Mouse (Mus musculus) limb, embryonic 12.5 days (tissue): Measurements from ENCODE around the gene Eif4g3. TPM values are rescaled to one million over a fixed set of nuclear protein-coding genes. Genes with fewer than 3 reads are reported as not detected.

Experiments used
- ATAC-seq: fragments of 200-750 bp; cut with Nextera tagmentation; 2 replicates; pipeline ENCODE4 v1.8.0; 2017; ENCODE audit warnings: low read depth, moderate TSS enrichment; ENCODE audit not compliant: insufficient number of reproducible peaks, insufficient read depth, low FRiP score, low TSS enrichment
- H3K27ac ChIP-seq: fragments of 300-500 bp; sonication (generic); 2 replicates; pipeline ENCODE4 v1.5.1; 2016; ENCODE audit warnings: mild to moderate bottlenecking, moderate library complexity
- H3K27me3 ChIP-seq: fragments of 300-500 bp; sonication (generic); 2 replicates; pipeline ENCODE4 v1.6.1; 2016; ENCODE audit warnings: mild to moderate bottlenecking, moderate library complexity
- H3K36me3 ChIP-seq: fragments of 300-500 bp; sonication (generic); 2 replicates; pipeline ENCODE4 v1.6.1; 2016; ENCODE audit warnings: mild to moderate bottlenecking, moderate library complexity
- H3K4me1 ChIP-seq: fragments of 300-500 bp; sonication (generic); replicated peaks from 2 replicates; pipeline ENCODE4 v1.6.1; 2016
- H3K4me2 ChIP-seq: fragments of 300-500 bp; sonication (generic); 2 replicates; pipeline ENCODE4 v1.6.1; 2016; ENCODE audit warnings: mild to moderate bottlenecking, moderate library complexity
- H3K4me3 ChIP-seq: fragments of 300-500 bp; sonication (generic); replicated peaks from 2 replicates; pipeline ENCODE4 v1.5.1; 2016; ENCODE audit warnings: mild to moderate bottlenecking
- H3K9ac ChIP-seq: fragments of 300-500 bp; sonication (generic); replicated peaks from 2 replicates; pipeline ENCODE4 v1.6.1; 2016; ENCODE audit warnings: mild to moderate bottlenecking, moderate library complexity
- H3K9me3 ChIP-seq: fragments of 300-500 bp; sonication (generic); 2 replicates; pipeline ENCODE4 v1.6.1; 2016; ENCODE audit warnings: mild to moderate bottlenecking, moderate library complexity
- WGBS: fragments of 180-500 bp; shearing (Covaris S2); methylation state at CpG from one replicate; pipeline ENCODE4 v1.1.7; 2016; 5-methylcytosine and 5-hydroxymethylcytosine counted together
- polyA plus RNA-seq: library from polyadenylated mRNA; unstranded; fragments of >200 nt; fragmentation: Nextera tagmentation; extraction: Ambion mirVana; gene quantifications from 2 replicates; pipeline ENCODE4 v1.2.1, GENCODE M21; 2016

Eif4g3 gene
- polyA plus RNA-seq, 1 experiment from 2014 or later, result 48.2 TPM

DNA sequence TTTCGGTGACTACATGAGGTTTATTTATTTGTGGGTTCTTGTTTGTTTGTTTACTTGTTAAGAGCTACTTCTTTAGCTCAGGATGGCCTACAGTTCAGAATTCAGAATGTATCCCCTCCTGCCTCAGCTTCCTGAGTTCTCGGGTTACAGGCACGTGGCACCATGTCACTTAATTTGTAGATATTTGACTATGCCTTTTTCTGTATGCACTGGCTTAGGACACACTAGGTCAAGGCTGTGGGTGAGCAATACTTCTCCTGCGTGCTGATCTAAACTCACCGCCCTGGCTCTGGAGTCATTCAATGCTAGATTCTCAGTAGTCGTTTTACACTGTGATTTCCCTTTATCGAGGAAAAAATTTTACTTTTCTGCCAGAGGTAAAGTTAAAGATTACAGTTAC, 227.9 kb downstream of the Eif4g3 start:
- 83% methylated on average over 7 of the region's 7 CpGs for WGBS
- Histone ChIP-seq H3K27ac (no peak overlapping the region), H3K9me3 (no peaks in the 10 kb centered on the region), H3K27me3 (no peaks in the 10 kb centered on the region), H3K9ac (no peak overlapping the region), H3K4me1 (peaks cover 28% of the 10 kb centered on the region), H3K4me3 (no peak overlapping the region), H3K4me2 (no peak overlapping the region), H3K36me3 (peaks cover 56% of the 10 kb centered on the region)
- no peak for ATAC-seq

DNA sequence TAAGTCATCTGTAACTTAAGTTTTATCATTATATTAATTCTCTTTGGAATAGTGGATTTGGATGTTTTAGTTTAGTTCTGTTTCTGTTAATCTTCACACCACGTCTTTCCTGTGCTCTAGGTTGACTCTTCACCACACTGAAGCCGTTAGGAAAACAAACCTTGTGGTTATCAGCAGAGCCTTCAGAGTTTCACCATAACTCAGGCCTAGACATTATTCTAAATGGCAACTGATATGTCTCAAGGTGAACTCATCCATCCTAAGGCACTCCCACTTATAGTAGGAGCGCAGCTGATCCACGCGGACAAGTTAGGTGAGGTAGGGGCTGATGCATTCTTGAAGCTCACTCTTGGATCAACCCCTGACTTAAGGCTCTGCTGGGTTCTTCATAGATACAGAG, 228.6 kb downstream of the Eif4g3 start:
- 88% methylated on average over 5 of the region's 5 CpGs for WGBS
- Histone ChIP-seq H3K4me1 (peaks cover 25% of the 10 kb centered on the region), H3K4me2 (no peak overlapping the region), H3K4me3 (no peak overlapping the region), H3K9me3 (no peaks in the 10 kb centered on the region), H3K27ac (no peak overlapping the region), H3K27me3 (no peaks in the 10 kb centered on the region), H3K9ac (no peak overlapping the region), H3K36me3 (peaks cover 63% of the 10 kb centered on the region)
- ATAC-seq, result no peak

DNA sequence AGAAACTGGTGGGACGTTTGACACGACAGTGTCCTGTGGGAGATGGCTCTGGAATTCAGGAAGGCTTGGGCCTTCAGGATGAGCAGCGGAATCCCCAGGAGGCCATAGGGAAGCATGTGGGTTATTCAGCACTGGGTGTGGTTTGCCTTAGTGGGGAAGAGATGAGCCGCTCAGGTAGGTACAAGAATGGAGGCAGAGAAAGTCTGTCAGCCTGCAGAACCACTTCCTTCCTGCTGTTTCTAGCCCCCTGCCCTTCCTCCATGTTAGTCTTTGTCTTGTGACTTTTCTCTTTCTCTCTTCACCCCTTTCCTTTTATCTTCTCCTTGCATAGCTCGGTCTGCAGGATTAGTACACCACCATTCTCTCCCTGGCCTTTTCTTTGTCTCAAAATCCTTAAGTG, 229.6 kb downstream of the Eif4g3 start:
- H3K4me2 ChIP-seq, result no peak overlapping the region
- 88% methylated on average over 5 of the region's 5 CpGs for WGBS
- ATAC-seq, result no peak
- no peak overlapping the region for H3K27ac ChIP-seq
- no peaks in the 10 kb centered on the region for H3K9me3 ChIP-seq
- peaks cover 71% of the 10 kb centered on the region for H3K36me3 ChIP-seq
- no peak overlapping the region for H3K4me3 ChIP-seq
- H3K4me1 ChIP-seq, result peaks cover 25% of the 10 kb centered on the region
- H3K27me3 ChIP-seq, result no peaks in the 10 kb centered on the region
- H3K9ac ChIP-seq, result no peak overlapping the region

DNA sequence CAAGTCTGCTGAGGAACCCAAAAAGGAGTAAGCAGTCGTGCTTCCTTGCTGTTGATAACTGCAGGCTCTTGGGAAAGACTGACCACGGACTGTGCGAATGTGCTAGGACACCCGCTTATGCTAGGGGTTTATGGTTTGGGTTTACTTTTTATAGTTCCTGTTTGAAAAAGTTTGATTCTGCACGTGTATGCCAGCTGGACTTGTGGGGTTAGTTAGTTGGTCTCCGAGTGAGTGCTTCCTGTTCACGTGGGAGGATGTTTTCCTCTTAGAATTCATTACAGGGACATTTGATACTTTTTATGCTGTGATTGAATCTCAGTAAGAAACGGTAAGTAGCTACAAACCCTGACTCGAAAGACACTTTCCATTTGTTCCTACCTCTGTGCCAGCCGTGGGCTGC, 230.8 kb downstream of the Eif4g3 start:
- Histone ChIP-seq H3K36me3 (peaks cover 79% of the 10 kb centered on the region), H3K9ac (no peak overlapping the region), H3K27ac (no peak overlapping the region), H3K27me3 (no peaks in the 10 kb centered on the region), H3K9me3 (no peaks in the 10 kb centered on the region), H3K4me1 (peaks cover 15% of the 10 kb centered on the region), H3K4me3 (no peak overlapping the region), H3K4me2 (no peak overlapping the region)
- ATAC-seq, result no peak
- WGBS, result 72% methylated on average over 10 of the region's 10 CpGs

DNA sequence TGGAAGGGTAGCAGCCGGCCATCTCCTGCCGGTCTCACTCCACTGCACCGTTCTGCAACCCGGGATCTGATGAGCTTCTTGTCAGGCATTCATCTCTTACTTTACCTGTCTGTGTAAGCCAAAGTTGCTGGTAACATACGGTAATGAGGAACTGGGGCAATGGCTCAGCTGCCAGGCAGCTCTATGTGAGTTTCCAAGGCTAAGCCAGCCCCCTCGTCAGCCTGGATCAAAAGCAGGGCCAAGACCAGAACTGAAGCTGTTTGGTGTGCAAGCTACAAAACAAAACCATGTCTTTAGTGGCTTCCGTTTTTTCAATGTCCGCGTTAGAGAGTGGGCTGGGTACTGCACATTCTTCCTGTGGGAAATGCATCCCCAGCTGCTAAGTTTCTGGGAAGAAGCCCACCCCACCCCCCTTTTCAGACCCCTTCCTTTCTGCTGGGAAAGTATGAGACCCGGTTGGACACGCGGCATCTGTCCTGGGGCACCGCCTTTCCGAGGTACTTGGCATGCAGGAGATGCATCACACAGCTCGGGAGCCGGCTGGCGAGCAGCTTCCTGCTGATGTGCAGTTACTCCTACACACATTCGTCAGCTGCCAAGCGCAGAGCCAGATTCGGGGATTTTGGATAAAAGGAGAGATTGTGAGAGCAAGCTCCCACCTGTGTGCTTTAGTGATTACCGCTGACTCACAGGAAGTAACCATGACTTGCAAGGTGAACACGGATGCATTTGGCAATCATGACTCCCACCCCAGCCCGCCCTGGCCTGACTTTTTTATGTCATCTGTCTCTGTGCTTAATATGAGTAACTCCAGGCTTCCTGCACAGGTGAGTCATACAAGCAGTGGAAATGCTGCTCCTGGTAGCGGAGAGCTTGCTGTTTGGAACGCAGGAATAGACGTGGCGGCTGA, 254.2 kb downstream of the Eif4g3 start:
- H3K4me2 ChIP-seq, result no peak overlapping the region
- H3K4me3 ChIP-seq, result no peak overlapping the region
- peaks cover 59% of the 10 kb centered on the region for H3K36me3 ChIP-seq
- 80% methylated on average over 27 of the region's 27 CpGs for WGBS
- H3K27ac ChIP-seq, result no peak overlapping the region
- H3K4me1 ChIP-seq, result peaks cover 28% of the 10 kb centered on the region
- H3K27me3 ChIP-seq, result peaks cover 33% of the 10 kb centered on the region
- no peak overlapping the region for H3K9ac ChIP-seq
- ATAC-seq, result no peak
- no peaks in the 10 kb centered on the region for H3K9me3 ChIP-seq

DNA sequence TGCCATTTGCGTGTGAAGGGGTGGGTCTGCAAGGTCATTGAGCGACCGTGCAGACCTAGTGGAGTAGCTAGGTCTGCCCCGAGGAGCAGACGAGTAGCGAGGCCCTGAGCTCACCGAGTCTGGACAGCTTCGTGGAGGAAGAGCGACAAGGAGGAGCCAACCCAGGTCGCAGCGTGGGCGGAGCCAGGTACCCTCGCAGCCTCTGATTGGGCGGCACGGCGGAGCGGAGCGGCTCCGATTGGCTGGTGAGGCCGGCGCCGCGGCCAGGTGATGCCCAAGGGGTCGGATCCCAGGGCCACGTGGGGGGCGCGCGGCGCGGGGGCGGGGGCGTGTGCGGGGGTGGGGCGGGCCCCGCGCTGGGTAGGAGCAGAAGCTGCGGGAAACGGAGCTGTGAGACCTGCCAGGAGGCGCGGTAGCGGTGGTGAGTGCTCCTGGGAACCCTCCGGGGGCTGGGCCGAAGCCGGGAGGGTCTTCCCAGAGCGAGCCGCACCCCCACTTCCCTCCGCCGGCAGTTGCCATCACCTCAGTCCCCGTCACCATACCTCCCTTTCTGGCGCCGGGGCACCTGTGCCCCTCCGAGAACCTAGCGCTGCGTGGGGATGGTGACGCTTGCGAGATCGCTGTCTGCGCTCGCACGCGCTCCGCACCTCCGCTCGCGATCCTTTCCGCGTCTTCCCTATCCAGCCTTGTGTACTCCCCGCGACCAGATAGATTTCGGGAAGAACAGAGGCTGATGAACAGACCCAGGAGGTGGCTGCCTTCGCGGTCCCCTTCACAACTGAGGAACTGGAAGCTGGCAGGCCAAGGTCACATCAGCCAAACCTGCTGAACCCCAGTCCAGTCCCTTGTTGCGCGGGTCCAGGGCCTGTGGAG, 257.5 kb downstream of the Eif4g3 start, which contains the start of the genes Sh2d5 and Kif17:
Gene Sh2d5 (plus strand): TSS at position 316 of the 873 bp plus-strand sequence.
Gene Kif17 (plus strand): TSS at position 348 of the 873 bp plus-strand sequence.
- Histone ChIP-seq H3K36me3 (peaks cover 26% of the 10 kb centered on the region), H3K9me3 (no peaks in the 10 kb centered on the region), H3K9ac (peak within 1 kb of the TSS; percentile 47), H3K27ac (no peak within 1 kb of the TSS), H3K27me3 (peaks cover 63% of the 10 kb centered on the region), H3K4me2 (peak within 1 kb of the TSS; percentile 99), H3K4me3 (peak within 1 kb of the TSS; percentile 58), H3K4me1 (peaks cover 41% of the 10 kb centered on the region)
- ATAC-seq, result peak; percentile 72
- under 1% methylated on average over 64 of the region's 74 CpGs for WGBS

DNA sequence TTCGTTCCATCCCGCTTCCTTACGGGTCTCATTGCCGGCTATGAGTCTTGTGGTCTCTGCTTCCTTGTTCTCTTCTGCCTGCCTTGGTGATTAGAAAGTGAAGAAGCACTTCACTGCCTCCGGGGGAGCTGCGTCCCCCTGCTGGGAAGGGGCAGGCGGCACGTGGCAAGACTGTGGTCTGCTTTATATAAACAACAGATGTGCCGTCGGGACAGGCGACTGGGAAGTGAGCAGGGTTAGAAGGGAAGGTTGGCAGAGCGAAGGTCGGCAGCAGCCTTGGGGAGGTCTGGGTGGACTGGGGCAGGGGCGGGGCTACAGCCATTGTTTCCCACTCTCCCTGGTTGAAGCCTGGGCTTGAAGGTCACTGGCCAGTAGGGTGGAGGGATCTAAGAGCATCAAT, 259.0 kb downstream of the Eif4g3 start:
- 0% methylated on average over 14 of the region's 14 CpGs for WGBS
- H3K9me3 ChIP-seq, result no peaks in the 10 kb centered on the region
- no peak overlapping the region; the same call in 1 of the 2 replicates for H3K9ac ChIP-seq
- peaks cover 41% of the 10 kb centered on the region for H3K4me1 ChIP-seq
- H3K36me3 ChIP-seq, result peaks cover 11% of the 10 kb centered on the region
- peak overlapping the region; percentile 99 for H3K4me2 ChIP-seq
- H3K27me3 ChIP-seq, result peaks cover 68% of the 10 kb centered on the region
- no peak for ATAC-seq
- H3K27ac ChIP-seq, result no peak overlapping the region
- H3K4me3 ChIP-seq, result peak overlapping the region; percentile 58

DNA sequence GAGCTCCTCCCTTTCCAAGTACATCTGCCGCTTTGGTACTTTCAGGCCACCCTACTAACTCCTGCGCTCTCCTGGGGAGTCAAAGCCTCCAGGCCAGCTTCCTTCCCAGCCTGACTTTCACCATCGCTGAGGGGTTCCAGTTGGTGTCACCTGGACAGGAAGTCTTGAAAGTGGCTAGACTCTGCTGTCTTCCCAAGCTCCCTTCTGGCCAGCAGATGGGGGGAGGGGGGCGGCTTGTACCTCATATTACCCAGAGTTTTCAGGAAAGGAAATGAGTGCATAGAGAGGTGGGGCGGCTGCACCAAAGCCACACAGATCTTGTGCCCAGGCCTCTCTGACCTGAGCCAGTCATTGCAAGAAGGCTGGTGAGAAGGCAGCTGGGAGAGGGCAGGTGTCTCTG, 259.4 kb downstream of the Eif4g3 start:
- H3K4me1 ChIP-seq, result peaks cover 41% of the 10 kb centered on the region
- no peak for ATAC-seq
- 8% methylated on average over 5 of the region's 5 CpGs for WGBS
- no peaks in the 10 kb centered on the region for H3K9me3 ChIP-seq
- no peak overlapping the region; the same call in 1 of the 2 replicates for H3K9ac ChIP-seq
- H3K27ac ChIP-seq, result no peak overlapping the region
- peak overlapping the region; percentile 99 for H3K4me2 ChIP-seq
- H3K4me3 ChIP-seq, result peak overlapping the region; percentile 58
- peaks cover 7% of the 10 kb centered on the region; the same call in 1 of the 2 replicates for H3K36me3 ChIP-seq
- H3K27me3 ChIP-seq, result peaks cover 68% of the 10 kb centered on the region

DNA sequence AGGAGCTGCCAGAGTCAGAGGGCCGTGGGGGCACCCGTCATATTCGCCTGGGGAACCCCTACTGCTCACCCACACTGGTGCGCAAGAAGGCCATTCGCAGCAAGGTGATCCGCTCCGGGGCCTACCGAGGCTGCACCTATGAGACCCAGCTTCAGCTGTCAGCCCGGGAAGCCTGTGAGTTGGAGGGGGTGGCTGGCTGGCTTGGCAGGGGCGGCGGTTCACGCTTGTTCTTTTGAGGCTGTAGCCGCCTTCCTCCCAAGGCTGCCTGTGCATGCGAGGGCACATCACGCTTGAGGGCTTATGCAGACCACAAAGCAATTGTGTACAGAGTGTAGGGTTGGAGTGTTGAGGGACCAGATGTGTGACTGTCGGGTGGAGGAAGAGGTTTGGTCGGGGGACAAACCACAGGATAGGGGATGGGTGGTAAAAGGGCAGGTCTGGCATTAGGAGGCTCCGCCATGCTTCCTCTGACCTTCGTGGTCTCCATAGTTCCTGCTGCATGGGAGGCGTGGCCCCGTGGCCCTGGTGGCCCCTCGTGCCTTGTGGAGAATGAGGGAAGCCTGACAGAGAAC, 264.4 kb downstream of the Eif4g3 start:
- Histone ChIP-seq H3K9ac (no peak overlapping the region), H3K27me3 (peaks cover 62% of the 10 kb centered on the region), H3K4me1 (peaks cover 11% of the 10 kb centered on the region), H3K36me3 (0 out of 2 replicates have a peak, but pooled peaks cover 2% of the 10 kb centered on the region), H3K9me3 (no peaks in the 10 kb centered on the region), H3K4me2 (no peak overlapping the region), H3K4me3 (no peak overlapping the region), H3K27ac (no peak overlapping the region)
- no peak for ATAC-seq
- WGBS, result 83% methylated on average over 22 of the region's 22 CpGs
